Mouse (Mus musculus) right cerebral cortex, postnatal 4 days (tissue): Measurements from ENCODE around the gene Scimp.
"Not testable (repeated sequence)": the region's sequence is repeated elsewhere in the genome, so short reads cannot be mapped to it uniquely, and the experiment has no call there.

Experiments used
- DNase-seq: peaks from one replicate; pipeline ENCODE4 v3.0.0-alpha.2; 2022

Gene Scimp

GRCm38 (mm10) chr11:70811041-70811440, 1.3 kb downstream of the Scimp start:
- no peak for DNase-seq

- no peak for DNase-seq
These were observed 3.4 kb downstream of the Scimp start for GRCm38 (mm10) chr11:70809011-70809410.

- no peak for DNase-seq
These were observed 4.3 kb downstream of the Scimp start for GRCm38 (mm10) chr11:70808101-70808500.

GRCm38 (mm10) chr11:70807630-70808029, 4.8 kb downstream of the Scimp start:
- no peak for DNase-seq

- no peak for DNase-seq
These were observed 5.7 kb downstream of the Scimp start for GRCm38 (mm10) chr11:70806697-70807096.

- no peak for DNase-seq
These were observed 6.7 kb downstream of the Scimp start for GRCm38 (mm10) chr11:70805641-70806175.

GRCm38 (mm10) chr11:70804395-70804794, 8.0 kb downstream of the Scimp start:
- no peak for DNase-seq

GRCm38 (mm10) chr11:70803711-70804200, 8.6 kb downstream of the Scimp start:
- DNase-seq, result no peak

- DNase-seq, result no peak
These were observed 9.5 kb downstream of the Scimp start for GRCm38 (mm10) chr11:70802865-70803261.

- DNase-seq, result no peak
These were observed 10.1 kb downstream of the Scimp start for GRCm38 (mm10) chr11:70802208-70802864.

- DNase-seq, result no peak
These were observed 20.0 kb downstream of the Scimp start for GRCm38 (mm10) chr11:70792409-70792808.

- no peak for DNase-seq
These were observed 20.7 kb downstream of the Scimp start for GRCm38 (mm10) chr11:70791676-70792075.

- no peak for DNase-seq
These were observed 21.4 kb downstream of the Scimp start for GRCm38 (mm10) chr11:70790874-70791551.

GRCm38 (mm10) chr11:70790426-70790825, 22.0 kb downstream of the Scimp start:
- DNase-seq, result no peak

GRCm38 (mm10) chr11:70788972-70789655, 23.3 kb downstream of the Scimp start:
- no peak for DNase-seq

GRCm38 (mm10) chr11:70787052-70787451, 25.3 kb downstream of the Scimp start:
- DNase-seq, result no peak

- no peak for DNase-seq
These were observed 26.5 kb downstream of the Scimp start for GRCm38 (mm10) chr11:70785908-70786307.

- DNase-seq, result not testable (repeated sequence)
These were observed 34.3 kb downstream of the Scimp start for GRCm38 (mm10) chr11:70778058-70778457.

- DNase-seq, result no peak
These were observed 34.8 kb downstream of the Scimp start for GRCm38 (mm10) chr11:70777634-70778033.

- peak; percentile 68 for DNase-seq
These were observed 35.4 kb downstream of the Scimp start for GRCm38 (mm10) chr11:70776830-70777571.

GRCm38 (mm10) chr11:70770804-70771203, 41.6 kb downstream of the Scimp start:
- no peak for DNase-seq

GRCm38 (mm10) chr11:70765776-70766445, 46.5 kb downstream of the Scimp start:
- no peak for DNase-seq
